Mouse (Mus musculus): ENCODE results near the gene Stx1b.

DNA sequence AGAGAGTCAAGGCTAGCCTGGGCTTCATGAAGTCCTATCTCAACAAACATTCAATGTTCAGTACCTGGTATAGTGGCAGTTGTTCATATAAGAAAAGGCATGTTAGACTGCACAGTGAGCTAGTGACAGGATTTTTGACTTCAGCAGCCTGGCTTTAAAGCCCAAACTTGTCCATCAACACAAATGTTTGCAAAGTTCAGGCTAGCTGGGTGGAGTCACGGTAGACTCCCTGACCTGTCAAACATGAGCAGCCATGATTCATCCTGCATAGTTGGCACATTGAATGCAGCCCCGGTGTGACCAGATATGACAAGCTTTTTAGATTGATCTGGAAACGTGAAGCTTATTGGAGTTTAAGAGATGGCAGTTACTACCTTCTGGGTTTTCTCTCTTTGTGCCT, 52.3 kb downstream of the Stx1b start:
- TF ChIP-seq POLR2AphosphoS2 (IDR thresholded peaks at IDR 0.05; ENCODE audit: insufficient read length, low read depth), result peak; percentile 45
- TF ChIP-seq POLR2A (IDR thresholded peaks at IDR 0.05; ENCODE audit: insufficient read length, low read depth), result no peak
- no peak for TF ChIP-seq MAX (IDR thresholded peaks at IDR 0.05; ENCODE audit: low read depth)
- TF ChIP-seq TCF12 (IDR thresholded peaks at IDR 0.05; ENCODE audit: insufficient read depth, poor library complexity, severe bottlenecking), result no peak
- no peak for TF ChIP-seq TCF3 (IDR thresholded peaks at IDR 0.05; ENCODE audit: insufficient read length, low read depth)
- TF ChIP-seq MYOD1 (IDR thresholded peaks at IDR 0.05; ENCODE audit: control insufficient read depth in 1 of 3, insufficient read length in 2 of 3, low read depth in 2 of 3), result no peak
- no peak for TF ChIP-seq CEBPB (IDR thresholded peaks at IDR 0.05; ENCODE audit: insufficient read depth, poor library complexity, severe bottlenecking)
- no peak for TF ChIP-seq USF1 (IDR thresholded peaks at IDR 0.05; ENCODE audit: low read depth)

All from myocyte (in vitro differentiated cells).